Mouse (Mus musculus) forebrain, postnatal 0 days (tissue): ENCODE measurements at regions not wholly inside any gene's neighbourhood (a gene's known extent, or its start where the extent isn't known, plus 50 kb on each side); places are given as distances from the start of the nearest gene placed in this dataset.
A peak's percentile ranks its signal among the peaks of the same experiment; 100 is the strongest.

ENCODE experiments used
- ATAC-seq: fragments of 200-750 bp; cut with Nextera tagmentation; 2 replicates; pipeline ENCODE4 v1.8.0; 2017; ENCODE audit warnings: mild to moderate bottlenecking, moderate library complexity
- DNase-seq: peaks from one replicate; pipeline ENCODE4 v3.0.0-alpha.2; 2015
- H3K27ac ChIP-seq: fragments of 300-500 bp; sonication (generic); 2 replicates; pipeline ENCODE4 v1.5.1; 2014; ENCODE audit warnings: low read depth, mild to moderate bottlenecking, antibody characterized with exemption, low read length, moderate library complexity, mixed read lengths
- H3K27me3 ChIP-seq: fragments of 300-500 bp; sonication (generic); 2 replicates; pipeline ENCODE4 v1.6.1; 2014; ENCODE audit warnings: mild to moderate bottlenecking, low read length, mixed read lengths; ENCODE audit not compliant: insufficient read depth
- H3K36me3 ChIP-seq: fragments of 300-500 bp; sonication (generic); 2 replicates; pipeline ENCODE4 v1.6.1; 2014; ENCODE audit warnings: mild to moderate bottlenecking, moderate library complexity; ENCODE audit not compliant: insufficient read depth
- H3K4me1 ChIP-seq: fragments of 300-500 bp; sonication (generic); 2 replicates; pipeline ENCODE4 v1.6.1; 2014; ENCODE audit warnings: antibody characterized with exemption; ENCODE audit not compliant: insufficient read depth
- H3K4me2 ChIP-seq: fragments of 300-500 bp; sonication (generic); 2 replicates; pipeline ENCODE4 v1.6.1; 2014; ENCODE audit warnings: low read depth, mild to moderate bottlenecking, moderate library complexity
- H3K4me3 ChIP-seq: fragments of 300-500 bp; sonication (generic); 2 replicates; pipeline ENCODE4 v1.5.1; 2014; ENCODE audit warnings: low read depth, low read length, mixed read lengths
- H3K9ac ChIP-seq: fragments of 300-500 bp; sonication (generic); 2 replicates; pipeline ENCODE4 v1.6.1; 2014; ENCODE audit warnings: mild to moderate bottlenecking
- H3K9me3 ChIP-seq: fragments of 300-500 bp; sonication (generic); 2 replicates; pipeline ENCODE4 v1.6.1; 2016; ENCODE audit warnings: low read length
- CTCF ChIP-seq: sonication (generic); IDR thresholded peaks from 2 replicates; pipeline ENCODE4 v1.5.1; 2016; ENCODE audit warnings: antibody characterized with exemption, control low read depth, low read depth
- WGBS: fragments of 180-500 bp; shearing (Covaris S2); extraction: QIAGEN DNeasy Blood & Tissue Kit; methylation state at CpG from one replicate; pipeline ENCODE4 v1.1.7; 2014; 5-methylcytosine and 5-hydroxymethylcytosine counted together

DNA sequence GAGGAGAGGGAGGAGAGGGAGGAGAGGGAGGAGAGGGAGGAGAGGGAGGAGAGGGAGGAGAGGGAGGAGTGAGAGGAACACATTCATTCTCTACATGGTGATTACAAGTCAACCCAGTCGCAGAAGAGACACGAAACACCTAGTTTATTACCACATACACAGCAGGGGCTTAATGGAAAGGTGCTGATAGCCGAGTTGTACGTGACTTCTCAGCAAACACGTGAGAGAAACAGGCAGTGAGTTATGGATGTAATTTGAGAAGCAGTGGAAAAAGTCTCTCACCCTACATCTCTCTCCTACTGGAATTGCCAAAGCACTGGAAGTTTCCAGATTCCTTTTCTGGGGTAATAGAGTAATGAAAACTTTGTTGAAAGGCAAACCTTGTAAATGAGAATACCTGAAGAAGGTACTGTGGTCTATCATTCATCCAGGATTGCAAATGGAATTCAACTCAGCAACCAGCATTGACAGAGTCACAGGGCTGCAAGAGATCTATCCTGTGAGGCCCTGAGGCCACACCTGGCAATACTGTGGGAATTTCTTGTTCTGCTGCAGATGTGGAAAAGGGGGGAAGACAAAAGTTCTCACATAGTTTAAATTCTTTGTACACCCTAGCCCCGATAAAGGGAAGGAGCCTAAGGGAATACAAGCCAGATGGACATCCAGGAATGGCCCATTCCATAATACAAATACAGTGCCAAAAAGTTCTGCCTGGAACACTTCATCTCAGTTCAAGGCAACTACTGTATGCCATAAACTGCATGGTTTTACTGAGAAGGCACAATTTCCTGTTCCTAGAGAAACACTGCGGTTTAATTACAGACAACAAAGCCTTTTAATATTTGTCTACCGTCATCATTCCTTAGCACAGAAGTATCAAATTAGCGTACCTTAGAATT, 184.7 kb downstream of the Nrp2 start:
- Histone ChIP-seq H3K4me2 (no peak overlapping the region), H3K27ac (no peak overlapping the region), H3K4me1 (no peaks in the 10 kb centered on the region), H3K36me3 (no peaks in the 10 kb centered on the region), H3K9me3 (no peaks in the 10 kb centered on the region), H3K27me3 (no peaks in the 10 kb centered on the region), H3K9ac (no peak overlapping the region), H3K4me3 (no peak overlapping the region)
- ATAC-seq: no peak
- no peak for DNase-seq
- 74% methylated on average over 9 of the region's 9 CpGs for WGBS
- TF ChIP-seq CTCF: no peak

DNA sequence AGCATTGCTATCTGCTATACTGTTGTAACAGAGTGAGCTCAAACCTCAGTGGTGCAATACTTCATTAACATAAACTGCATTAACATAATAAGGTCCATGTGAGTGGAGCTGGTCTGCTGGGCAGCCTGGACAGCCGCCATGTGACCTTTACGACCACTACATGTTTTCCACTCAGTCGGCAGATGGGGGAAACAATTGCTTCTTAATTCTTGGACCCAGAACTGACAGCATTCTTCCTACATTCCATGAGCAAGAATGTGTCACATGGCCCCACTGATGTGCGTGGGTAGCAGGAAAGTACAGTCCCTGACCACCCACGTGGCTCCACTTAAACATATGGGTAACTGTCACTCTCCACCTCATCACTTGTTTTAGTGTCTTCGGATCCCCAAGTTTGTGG, 198.3 kb downstream of the Nrp2 start:
- Histone ChIP-seq H3K4me2 (no peak overlapping the region), H3K4me1 (no peaks in the 10 kb centered on the region), H3K4me3 (no peak overlapping the region), H3K9ac (no peak overlapping the region), H3K36me3 (no peaks in the 10 kb centered on the region), H3K27me3 (no peaks in the 10 kb centered on the region), H3K27ac (no peak overlapping the region), H3K9me3 (no peaks in the 10 kb centered on the region)
- TF ChIP-seq CTCF: no peak
- no peak for ATAC-seq
- WGBS: 51% methylated on average over 6 of the region's 6 CpGs
- no peak for DNase-seq

DNA sequence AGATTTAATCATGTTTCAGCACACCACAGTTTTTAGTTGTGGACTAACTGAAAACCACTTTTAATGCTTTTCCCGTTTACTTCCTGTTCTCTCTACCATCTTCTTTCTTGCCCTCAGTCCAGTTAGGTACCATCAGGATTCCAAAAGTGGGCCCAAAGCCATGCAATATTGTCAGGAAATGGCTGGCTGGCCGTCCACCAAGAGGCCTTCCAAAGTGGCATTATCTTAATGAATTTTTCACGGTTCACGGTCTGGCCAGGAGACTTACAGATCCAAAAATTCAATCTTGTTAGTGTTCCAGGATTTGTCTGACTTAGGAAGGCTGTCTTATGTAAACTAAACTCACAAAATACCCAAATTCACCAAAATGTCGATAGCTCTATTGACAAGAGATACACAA, 198.8 kb downstream of the Nrp2 start:
- Histone ChIP-seq H3K9me3 (no peaks in the 10 kb centered on the region), H3K4me2 (no peak overlapping the region), H3K9ac (no peak overlapping the region), H3K4me3 (no peak overlapping the region), H3K27me3 (no peaks in the 10 kb centered on the region), H3K27ac (no peak overlapping the region), H3K4me1 (no peaks in the 10 kb centered on the region), H3K36me3 (no peaks in the 10 kb centered on the region)
- no peak for ATAC-seq
- no peak for DNase-seq
- WGBS: 52% methylated on average over 5 of the region's 5 CpGs
- no peak for TF ChIP-seq CTCF

DNA sequence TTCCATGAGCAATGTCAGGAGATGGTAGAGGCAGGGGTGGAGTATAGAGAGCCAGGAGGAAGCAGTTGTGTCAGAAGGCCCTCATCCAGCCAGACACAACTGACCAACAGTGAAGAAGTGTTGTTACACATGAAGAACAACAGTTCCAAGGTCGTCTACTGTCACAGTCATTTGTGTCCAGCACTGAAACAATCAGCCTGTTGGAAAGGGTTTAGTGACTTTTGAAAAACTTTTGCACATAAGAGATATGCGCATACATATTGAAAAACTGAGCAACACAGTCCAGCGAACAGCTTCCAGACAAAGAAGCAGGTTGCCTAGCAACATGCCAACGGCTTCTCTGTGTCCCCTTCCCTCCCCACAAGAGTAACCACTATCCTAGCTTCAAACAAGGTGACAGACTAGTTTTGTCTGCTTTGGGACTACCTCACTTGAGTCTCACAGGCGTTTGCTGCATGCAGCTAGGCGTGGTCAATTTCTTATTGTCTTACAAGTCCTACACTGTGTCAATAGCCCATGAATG, 199.9 kb downstream of the Nrp2 start:
- 35% methylated on average over 6 of the region's 6 CpGs for WGBS
- Histone ChIP-seq H3K9ac (no peak overlapping the region), H3K4me3 (no peak overlapping the region), H3K4me1 (no peaks in the 10 kb centered on the region), H3K9me3 (no peaks in the 10 kb centered on the region), H3K4me2 (no peak overlapping the region), H3K36me3 (no peaks in the 10 kb centered on the region), H3K27me3 (no peaks in the 10 kb centered on the region), H3K27ac (no peak overlapping the region)
- ATAC-seq: peak; percentile 62
- TF ChIP-seq CTCF: no peak
- DNase-seq: peak; percentile 43

DNA sequence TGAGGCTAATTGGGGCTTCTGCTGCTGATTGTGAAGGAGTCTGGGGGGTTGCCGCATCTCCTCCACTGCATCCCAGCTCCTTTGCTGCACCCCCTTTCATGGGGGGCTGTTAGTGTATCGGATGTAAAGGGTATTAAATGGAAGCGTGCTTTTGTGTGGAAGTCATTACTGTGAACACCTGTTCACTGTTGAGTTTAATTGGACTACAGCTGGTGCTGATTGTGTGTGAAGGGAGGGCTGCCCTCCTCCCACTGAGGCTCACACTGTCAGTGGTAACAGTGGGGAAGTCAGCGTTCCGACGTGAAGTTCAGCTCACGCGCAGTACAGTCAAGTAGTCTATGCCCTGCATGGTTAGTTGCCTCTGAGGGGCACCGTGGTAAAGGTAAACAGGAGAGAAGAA, 202.7 kb downstream of the Nrp2 start:
- 29% methylated on average over 9 of the region's 9 CpGs for WGBS
- Histone ChIP-seq H3K9ac (no peak overlapping the region), H3K4me2 (no peak overlapping the region), H3K36me3 (no peaks in the 10 kb centered on the region), H3K4me3 (no peak overlapping the region), H3K27me3 (no peaks in the 10 kb centered on the region), H3K4me1 (0 out of 2 replicates have a peak, but pooled peaks cover 3% of the 10 kb centered on the region), H3K9me3 (no peaks in the 10 kb centered on the region), H3K27ac (no peak overlapping the region)
- peak; percentile 17 for DNase-seq
- peak; percentile 59 for ATAC-seq
- no peak for TF ChIP-seq CTCF

DNA sequence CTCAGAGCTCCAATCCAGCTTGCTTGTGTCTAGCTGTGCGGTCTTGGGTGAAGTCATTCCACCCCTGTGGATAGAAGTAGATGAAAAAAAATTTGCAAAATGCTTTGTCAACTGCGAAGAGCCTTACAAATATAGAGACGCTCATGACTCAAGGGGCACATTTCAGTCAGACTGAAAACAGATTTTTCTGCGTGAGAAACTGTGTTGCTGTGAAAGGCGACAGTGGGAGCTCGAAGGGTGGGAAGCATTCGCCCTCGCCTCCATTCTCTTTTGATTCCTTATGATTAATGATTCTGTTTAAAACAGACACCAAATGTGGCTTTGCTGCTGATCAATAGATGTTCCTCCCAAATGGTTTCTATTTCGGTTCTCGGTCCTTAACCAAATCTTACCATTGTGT, 204.2 kb downstream of the Nrp2 start:
- Histone ChIP-seq H3K4me1 (0 out of 2 replicates have a peak, but pooled peaks cover 3% of the 10 kb centered on the region), H3K9me3 (no peaks in the 10 kb centered on the region), H3K27me3 (no peaks in the 10 kb centered on the region), H3K9ac (no peak overlapping the region), H3K27ac (no peak overlapping the region), H3K4me3 (no peak overlapping the region), H3K4me2 (no peak overlapping the region), H3K36me3 (no peaks in the 10 kb centered on the region)
- no peak for ATAC-seq
- DNase-seq: no peak
- no peak for TF ChIP-seq CTCF
- 84% methylated on average over 10 of the region's 10 CpGs for WGBS
